Mouse (Mus musculus) testis, postnatal 10 days (tissue): Measurements from ENCODE around the gene Agps.
A peak's percentile ranks its signal among the peaks of the same experiment; 100 is the strongest.

Experiments used
- DNase-seq: peaks from one replicate; pipeline ENCODE4 v3.0.0; 2021; ENCODE audit warnings: low spot score

The Agps gene

GRCm38 (mm10) chr2:75831881-75832633, at the start of gene Agps:
TSS of gene Agps (plus strand) at chr2:75832177.
- DNase-seq: peak; percentile 89

- DNase-seq: peak; percentile 64
Observed at GRCm38 (mm10) chr2:75786075-75786474, 45.9 kb upstream of the Agps start.

- no peak for DNase-seq
Observed at GRCm38 (mm10) chr2:75788511-75788910, 43.5 kb upstream of the Agps start.

- no peak for DNase-seq
Observed at GRCm38 (mm10) chr2:75789959-75790523, 41.9 kb upstream of the Agps start.

GRCm38 (mm10) chr2:75791561-75792308, 40.2 kb upstream of the Agps start:
- DNase-seq: no peak

GRCm38 (mm10) chr2:75792377-75793203, 39.4 kb upstream of the Agps start:
- peak; percentile 54 for DNase-seq

- DNase-seq: no peak
Observed at GRCm38 (mm10) chr2:75796181-75796580, 35.8 kb upstream of the Agps start.

GRCm38 (mm10) chr2:75798434-75798970, 33.5 kb upstream of the Agps start:
- no peak for DNase-seq

GRCm38 (mm10) chr2:75805767-75806166, 26.2 kb upstream of the Agps start:
- DNase-seq: no peak

GRCm38 (mm10) chr2:75806891-75807290, 25.1 kb upstream of the Agps start:
- DNase-seq: no peak

GRCm38 (mm10) chr2:75807460-75807859, 24.5 kb upstream of the Agps start:
- DNase-seq: no peak

- DNase-seq: no peak
Observed at GRCm38 (mm10) chr2:75814880-75815279, 17.1 kb upstream of the Agps start.

GRCm38 (mm10) chr2:75815521-75815920, 16.5 kb upstream of the Agps start:
- no peak for DNase-seq

GRCm38 (mm10) chr2:75816673-75817072, 15.3 kb upstream of the Agps start:
- DNase-seq: no peak

- no peak for DNase-seq
Observed at GRCm38 (mm10) chr2:75818719-75819118, 13.3 kb upstream of the Agps start.

- DNase-seq: no peak
Observed at GRCm38 (mm10) chr2:75819796-75820195, 12.2 kb upstream of the Agps start.

- DNase-seq: no peak
Observed at GRCm38 (mm10) chr2:75821971-75822751, 9.8 kb upstream of the Agps start.

- DNase-seq: no peak
Observed at GRCm38 (mm10) chr2:75823736-75824135, 8.2 kb upstream of the Agps start.

GRCm38 (mm10) chr2:75824144-75824543, 7.8 kb upstream of the Agps start:
- DNase-seq: no peak

GRCm38 (mm10) chr2:75824846-75825245, 7.1 kb upstream of the Agps start:
- DNase-seq: no peak

- no peak for DNase-seq
Observed at GRCm38 (mm10) chr2:75825603-75826002, 6.4 kb upstream of the Agps start.
